Mouse (Mus musculus) midbrain, embryonic 15.5 days (tissue): ENCODE measurements around the gene Steap2. TPM values are rescaled to one million over a fixed set of nuclear protein-coding genes. Genes with fewer than 3 reads are reported as not detected.

ENCODE experiments used
- ATAC-seq: fragments of 200-750 bp; cut with Nextera tagmentation; replicated peaks from 2 replicates; pipeline ENCODE4 v1.8.0; 2017; ENCODE audit warnings: moderate TSS enrichment
- H3K27ac ChIP-seq: fragments of 300-500 bp; sonication (generic); 2 replicates; pipeline ENCODE4 v1.5.1; 2015; ENCODE audit warnings: mild to moderate bottlenecking, inconsistent platforms
- H3K27me3 ChIP-seq: fragments of 300-500 bp; sonication (generic); replicated peaks from 2 replicates; pipeline ENCODE4 v1.6.1; 2015; ENCODE audit warnings: inconsistent platforms
- H3K36me3 ChIP-seq: fragments of 300-500 bp; sonication (generic); replicated peaks from 2 replicates; pipeline ENCODE4 v1.6.1; 2015; ENCODE audit warnings: inconsistent platforms
- H3K4me1 ChIP-seq: fragments of 300-500 bp; sonication (generic); 2 replicates; pipeline ENCODE4 v1.6.1; 2015; ENCODE audit warnings: inconsistent platforms
- H3K4me2 ChIP-seq: fragments of 300-500 bp; sonication (generic); 2 replicates; pipeline ENCODE4 v1.6.1; 2015; ENCODE audit warnings: inconsistent platforms, mild to moderate bottlenecking, moderate library complexity
- H3K4me3 ChIP-seq: fragments of 300-500 bp; sonication (generic); 2 replicates; pipeline ENCODE4 v1.5.1; 2015; ENCODE audit warnings: mild to moderate bottlenecking, inconsistent platforms
- H3K9ac ChIP-seq: fragments of 300-500 bp; sonication (generic); 2 replicates; pipeline ENCODE4 v1.6.1; 2015; ENCODE audit warnings: mild to moderate bottlenecking, inconsistent platforms
- H3K9me3 ChIP-seq: fragments of 300-500 bp; sonication (generic); 2 replicates; pipeline ENCODE4 v1.6.1; 2016; ENCODE audit warnings: inconsistent platforms
- WGBS: fragments of 180-500 bp; shearing (Covaris S2); methylation state at CpG from one replicate; pipeline ENCODE4 v1.1.7; 2015; ENCODE audit warnings: mixed read lengths; 5-methylcytosine and 5-hydroxymethylcytosine counted together
- polyA plus RNA-seq: library from polyadenylated mRNA; unstranded; fragments of >200 nt; fragmentation: Nextera tagmentation; extraction: Ambion mirVana; gene quantifications from 2 replicates; pipeline ENCODE4 v1.2.1, GENCODE M21; 2015

Gene Steap2
- 5.7 and 5.9 TPM in 2 replicates for polyA plus RNA-seq

DNA sequence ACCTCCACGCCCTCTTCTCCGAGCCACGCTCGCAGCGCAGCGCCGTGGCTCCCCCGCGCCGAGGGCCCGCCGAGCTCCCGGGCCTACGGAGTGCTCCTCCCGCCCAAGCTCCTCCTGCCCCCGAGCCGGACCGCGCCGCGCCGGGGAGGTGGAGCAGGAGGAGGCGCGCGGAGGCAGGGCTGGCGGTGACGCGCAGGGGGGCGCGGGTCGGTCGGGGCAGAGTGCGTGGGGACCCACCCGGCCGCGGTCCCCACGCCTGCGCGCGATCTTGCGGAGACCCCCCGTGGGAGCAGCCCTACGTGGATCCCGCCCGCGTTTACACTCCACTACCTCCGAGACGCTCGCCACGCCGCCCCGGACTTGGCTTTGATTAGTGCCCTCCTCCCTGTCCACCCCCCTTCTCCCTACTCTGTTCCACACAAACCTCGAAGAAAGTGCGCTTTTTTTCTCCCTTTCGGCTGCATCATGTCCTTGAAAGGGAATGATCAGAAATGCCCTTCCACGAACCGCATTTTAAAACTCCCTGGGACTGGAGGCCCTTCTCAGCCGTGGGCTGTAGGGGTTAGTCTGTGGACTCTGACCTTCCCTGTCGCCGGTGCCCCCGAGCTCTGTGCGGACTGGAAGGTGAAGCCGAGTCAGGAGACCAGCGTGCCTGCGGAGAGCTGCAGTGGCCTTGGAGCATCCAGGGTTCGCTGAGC, at the start of gene Steap2:
TSS of gene Steap2 (minus strand) at position 623 of the 698 bp plus-strand sequence.
- Histone ChIP-seq H3K9me3 (no peaks in the 10 kb centered on the region), H3K27ac (peak within 1 kb of the TSS; percentile 47; the same call in 1 of the 2 replicates), H3K4me1 (peaks cover 13% of the 10 kb centered on the region), H3K9ac (peak within 1 kb of the TSS; percentile 77), H3K4me2 (peak within 1 kb of the TSS; percentile 74), H3K27me3 (no peaks in the 10 kb centered on the region), H3K36me3 (no peaks in the 10 kb centered on the region), H3K4me3 (peak within 1 kb of the TSS; percentile 88)
- peak; percentile 93 for ATAC-seq
- under 1% methylated on average over 58 of the region's 66 CpGs for WGBS

DNA sequence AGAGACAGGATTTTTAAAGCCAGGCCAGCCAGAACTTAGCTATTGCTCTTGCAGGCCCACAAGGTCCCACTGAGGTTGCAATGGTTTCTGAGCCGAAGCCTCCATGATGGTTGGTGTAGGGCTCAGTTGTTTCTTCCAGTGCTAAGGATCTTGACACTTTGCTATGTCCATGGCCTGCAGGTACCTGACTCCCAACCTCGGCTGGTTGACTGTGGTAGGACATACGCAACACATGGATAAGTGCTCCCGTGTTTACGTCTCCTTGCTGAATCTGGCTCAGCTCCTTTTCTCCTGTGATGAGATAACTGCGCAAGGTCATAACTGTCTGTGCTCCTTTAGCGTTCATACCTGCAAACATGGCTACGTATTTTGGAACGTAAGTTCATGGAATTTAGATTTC, 40.1 kb upstream of the Steap2 start:
- Histone ChIP-seq H3K9ac (no peak overlapping the region), H3K27me3 (no peaks in the 10 kb centered on the region), H3K4me1 (no peaks in the 10 kb centered on the region), H3K9me3 (no peaks in the 10 kb centered on the region), H3K36me3 (no peaks in the 10 kb centered on the region), H3K27ac (no peak overlapping the region), H3K4me3 (no peak overlapping the region), H3K4me2 (no peak overlapping the region)
- 98% methylated on average over 9 of the region's 9 CpGs for WGBS
- no peak for ATAC-seq

DNA sequence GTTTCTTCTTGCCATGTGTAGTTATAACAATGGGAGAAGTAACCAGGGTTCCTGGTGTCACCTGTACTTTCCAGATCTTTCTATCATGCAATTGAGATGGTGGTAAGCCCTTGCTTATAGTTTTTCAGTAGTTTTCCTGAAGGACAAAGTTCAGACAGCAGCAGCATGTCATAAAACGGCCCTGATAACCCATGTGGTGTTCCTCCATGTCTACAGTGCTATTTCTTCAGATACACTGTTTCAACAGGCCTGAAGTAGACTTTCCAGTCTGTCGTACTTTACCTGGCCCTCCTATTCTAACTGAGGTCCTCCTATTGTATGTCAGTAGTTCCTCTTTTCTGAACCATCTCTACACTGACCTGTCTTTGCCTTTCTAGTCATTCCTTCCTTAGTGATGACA, 38.5 kb upstream of the Steap2 start:
- Histone ChIP-seq H3K4me1 (no peaks in the 10 kb centered on the region), H3K4me2 (no peak overlapping the region), H3K27ac (no peak overlapping the region), H3K36me3 (no peaks in the 10 kb centered on the region), H3K9ac (no peak overlapping the region), H3K4me3 (no peak overlapping the region), H3K27me3 (no peaks in the 10 kb centered on the region), H3K9me3 (no peaks in the 10 kb centered on the region)
- WGBS, result 77% methylated on average over 2 of the region's 2 CpGs
- ATAC-seq, result no peak

DNA sequence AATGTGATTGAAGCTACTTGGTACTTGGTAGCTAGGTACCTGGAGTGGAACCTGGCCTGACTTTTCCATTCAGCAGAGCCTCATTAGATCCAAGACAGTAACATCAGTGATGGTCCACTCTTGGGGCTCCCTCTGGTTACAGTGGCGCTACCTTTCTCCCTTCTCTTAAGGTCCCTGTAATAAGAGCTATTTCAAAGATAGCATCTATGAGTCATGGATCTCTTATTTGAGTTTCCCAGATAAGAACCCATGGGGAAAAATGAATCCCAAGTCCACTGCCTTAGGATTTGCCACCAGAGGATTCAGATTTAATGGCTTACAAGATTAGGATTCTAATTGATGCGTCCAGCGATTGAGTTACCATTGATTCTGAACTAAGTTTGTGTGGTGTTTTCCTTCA, 37.8 kb upstream of the Steap2 start:
- 93% methylated on average over 3 of the region's 3 CpGs for WGBS
- H3K36me3 ChIP-seq, result no peaks in the 10 kb centered on the region
- H3K4me3 ChIP-seq, result no peak overlapping the region
- H3K9me3 ChIP-seq, result no peaks in the 10 kb centered on the region
- H3K27me3 ChIP-seq, result no peaks in the 10 kb centered on the region
- H3K4me1 ChIP-seq, result no peaks in the 10 kb centered on the region
- H3K9ac ChIP-seq, result no peak overlapping the region
- H3K27ac ChIP-seq, result no peak overlapping the region
- no peak overlapping the region for H3K4me2 ChIP-seq
- ATAC-seq, result no peak

DNA sequence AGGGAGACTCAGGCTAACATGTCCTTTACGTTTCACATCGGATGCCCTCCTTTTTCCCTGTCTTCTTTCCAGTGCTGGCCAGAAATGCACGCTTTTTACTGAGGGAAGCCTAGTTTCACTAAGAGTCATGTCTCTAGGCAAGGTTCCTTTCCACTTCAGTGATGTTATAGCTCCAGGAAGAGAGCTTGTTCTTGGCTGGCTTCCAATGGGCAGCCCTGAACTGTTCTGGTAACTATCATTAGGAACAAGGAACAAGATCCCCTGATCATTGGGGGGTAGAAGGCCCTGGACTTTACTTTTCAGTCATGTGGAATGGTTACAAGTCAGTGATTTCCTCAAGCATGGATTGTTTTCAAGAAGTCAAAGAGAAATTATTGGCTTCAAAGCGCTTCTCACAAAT, 35.5 kb upstream of the Steap2 start:
- Histone ChIP-seq H3K27me3 (no peaks in the 10 kb centered on the region), H3K4me1 (no peaks in the 10 kb centered on the region), H3K4me3 (no peak overlapping the region), H3K27ac (no peak overlapping the region), H3K36me3 (no peaks in the 10 kb centered on the region), H3K9ac (no peak overlapping the region), H3K9me3 (no peaks in the 10 kb centered on the region), H3K4me2 (no peak overlapping the region)
- 88% methylated on average over 4 of the region's 4 CpGs for WGBS
- no peak for ATAC-seq

DNA sequence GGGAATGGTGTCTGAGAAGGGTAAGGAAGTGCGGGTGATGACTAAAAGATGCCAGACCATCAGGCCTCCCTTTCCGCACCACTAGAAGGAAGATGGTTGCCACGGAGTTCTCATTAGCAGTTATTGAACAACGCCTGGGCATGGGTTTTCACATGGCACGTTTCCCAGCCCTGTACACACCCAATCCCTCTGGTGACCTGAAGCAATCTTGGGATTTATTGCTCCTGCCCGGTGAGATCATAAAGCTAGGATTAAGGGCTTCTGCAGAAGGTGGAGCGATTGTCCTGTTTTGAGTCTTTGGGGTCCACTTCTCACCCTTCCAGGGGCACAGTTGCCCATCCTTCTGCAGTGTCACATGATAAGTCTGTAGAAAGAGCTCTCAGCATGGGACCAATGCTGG, 27.8 kb upstream of the Steap2 start:
- Histone ChIP-seq H3K4me1 (no peaks in the 10 kb centered on the region), H3K4me2 (no peak overlapping the region), H3K9me3 (no peaks in the 10 kb centered on the region), H3K9ac (no peak overlapping the region), H3K27me3 (no peaks in the 10 kb centered on the region), H3K4me3 (no peak overlapping the region), H3K27ac (no peak overlapping the region), H3K36me3 (no peaks in the 10 kb centered on the region)
- ATAC-seq, result no peak
- 81% methylated on average over 7 of the region's 7 CpGs for WGBS

DNA sequence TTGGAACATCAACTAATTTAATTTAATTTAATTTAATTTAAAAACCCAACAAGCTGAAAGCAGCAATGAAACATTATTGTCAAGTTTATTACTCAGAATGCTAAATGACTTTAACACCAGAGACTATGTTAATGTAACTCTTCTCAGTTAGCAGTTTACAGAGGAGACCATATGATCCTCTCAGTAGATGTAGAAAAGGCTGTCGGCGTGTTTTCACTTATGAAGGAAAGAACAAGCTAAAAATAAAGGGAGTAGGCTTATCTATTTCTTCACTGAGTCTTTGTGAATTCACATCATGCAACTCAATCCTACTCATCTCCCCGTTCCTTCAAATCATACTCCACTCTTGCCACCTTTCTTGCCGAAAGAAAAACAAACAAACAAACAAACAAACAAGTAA, 16.7 kb upstream of the Steap2 start:
- H3K9me3 ChIP-seq, result no peaks in the 10 kb centered on the region
- H3K27me3 ChIP-seq, result no peaks in the 10 kb centered on the region
- H3K36me3 ChIP-seq, result no peaks in the 10 kb centered on the region
- no peak overlapping the region for H3K27ac ChIP-seq
- H3K4me3 ChIP-seq, result no peak overlapping the region
- H3K9ac ChIP-seq, result no peak overlapping the region
- no peak for ATAC-seq
- no peaks in the 10 kb centered on the region for H3K4me1 ChIP-seq
- WGBS, result 90% methylated on average over 4 of the region's 4 CpGs
- no peak overlapping the region for H3K4me2 ChIP-seq

DNA sequence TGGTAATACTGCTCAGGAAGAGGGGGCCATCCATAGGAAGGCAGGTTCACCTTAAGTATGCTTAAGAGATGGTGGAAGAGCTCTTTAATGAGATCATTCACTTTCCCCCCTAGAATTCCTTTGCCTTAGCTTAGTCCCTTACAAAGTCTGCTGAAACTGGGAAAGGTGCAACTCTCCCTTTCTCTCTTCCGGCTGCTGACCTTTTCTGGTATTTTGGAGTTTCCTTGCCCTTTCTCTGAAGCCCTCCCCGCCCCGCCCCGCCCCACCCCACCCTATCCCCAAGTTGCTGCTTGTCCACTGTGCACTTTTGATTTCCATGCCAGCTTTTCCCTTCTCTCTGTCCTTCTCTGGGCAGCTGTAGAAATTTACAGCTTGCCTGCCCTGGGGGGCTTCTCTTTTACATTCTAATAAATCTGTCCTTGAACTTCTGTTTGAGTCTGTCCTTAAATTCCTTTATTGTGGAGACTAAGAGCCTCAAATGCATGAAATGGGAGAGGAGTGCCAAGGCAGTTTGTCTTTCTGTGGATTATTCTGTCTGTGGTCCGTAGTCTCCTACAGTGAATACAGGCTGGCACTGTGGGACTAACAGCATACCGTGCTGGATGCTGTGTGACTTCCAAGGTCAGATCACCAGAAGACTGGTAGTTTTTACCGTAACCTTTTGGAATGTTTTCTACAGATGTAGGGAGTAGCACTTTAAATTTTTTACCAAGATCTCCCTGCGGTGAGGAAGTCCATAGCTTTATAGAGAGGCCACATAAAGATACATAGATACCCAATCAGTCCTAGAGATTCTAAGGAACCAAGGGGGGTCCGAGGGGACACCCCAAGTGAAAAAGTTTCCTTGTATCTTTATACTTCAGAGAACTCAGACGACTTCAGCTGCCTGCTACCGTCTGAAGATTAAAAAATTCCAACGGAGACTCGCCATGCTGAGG, 13.2 kb upstream of the Steap2 start:
- WGBS, result 60% methylated on average over 13 of the region's 13 CpGs
- Histone ChIP-seq H3K36me3 (no peaks in the 10 kb centered on the region), H3K4me2 (no peak overlapping the region), H3K9me3 (no peaks in the 10 kb centered on the region), H3K27me3 (no peaks in the 10 kb centered on the region), H3K4me1 (no peaks in the 10 kb centered on the region), H3K9ac (no peak overlapping the region), H3K27ac (no peak overlapping the region), H3K4me3 (no peak overlapping the region)
- no peak for ATAC-seq

DNA sequence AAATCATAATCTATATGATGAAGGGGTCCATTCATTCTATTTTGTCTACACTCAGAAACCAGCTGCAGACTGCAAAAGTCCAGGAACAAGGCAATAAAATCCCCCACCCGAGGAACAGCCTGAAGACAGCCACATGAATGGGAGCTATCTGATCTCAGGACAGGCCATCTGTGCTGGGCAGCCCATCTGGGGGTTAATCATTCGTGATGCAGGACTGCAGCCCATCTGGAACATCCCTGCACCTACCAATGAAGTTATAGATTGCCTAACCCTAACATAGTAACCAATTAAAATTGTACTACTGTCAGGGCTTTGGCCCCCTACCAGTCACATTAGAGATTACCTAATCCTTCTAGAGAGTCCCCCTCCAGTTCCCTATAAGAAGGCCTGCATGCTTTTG, 10.6 kb upstream of the Steap2 start:
- Histone ChIP-seq H3K4me2 (no peak overlapping the region), H3K36me3 (no peaks in the 10 kb centered on the region), H3K4me1 (no peaks in the 10 kb centered on the region), H3K27ac (no peak overlapping the region), H3K4me3 (no peak overlapping the region), H3K9me3 (no peaks in the 10 kb centered on the region), H3K27me3 (no peaks in the 10 kb centered on the region), H3K9ac (no peak overlapping the region)
- WGBS, result 42% methylated on average over 2 of the region's 2 CpGs
- ATAC-seq, result no peak

DNA sequence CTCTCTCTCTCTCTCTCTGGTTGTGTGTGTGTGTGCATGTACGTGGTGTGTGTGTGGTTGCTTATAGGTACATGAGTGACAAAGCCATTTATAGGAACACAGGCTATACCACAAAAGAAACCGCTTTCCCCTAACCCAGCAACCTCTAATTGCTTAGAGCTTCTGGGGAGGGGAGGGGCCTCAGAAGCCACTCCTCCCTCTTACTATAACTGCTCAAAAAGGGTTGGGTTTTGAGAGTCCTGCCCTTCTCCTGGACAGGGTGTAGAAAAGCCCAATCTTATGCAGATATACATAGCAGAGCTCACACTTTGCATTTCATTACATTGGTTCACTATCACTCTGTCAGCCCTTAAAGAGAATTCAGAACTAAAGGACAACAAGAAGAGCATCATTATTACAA, 6.0 kb upstream of the Steap2 start:
- Histone ChIP-seq H3K4me1 (no peaks in the 10 kb centered on the region), H3K27me3 (no peaks in the 10 kb centered on the region), H3K9ac (no peak overlapping the region), H3K9me3 (no peaks in the 10 kb centered on the region), H3K4me2 (no peak overlapping the region), H3K4me3 (no peak overlapping the region), H3K36me3 (no peaks in the 10 kb centered on the region), H3K27ac (no peak overlapping the region)
- no peak for ATAC-seq
- WGBS, result 97% methylated on average over 2 of the region's 2 CpGs

DNA sequence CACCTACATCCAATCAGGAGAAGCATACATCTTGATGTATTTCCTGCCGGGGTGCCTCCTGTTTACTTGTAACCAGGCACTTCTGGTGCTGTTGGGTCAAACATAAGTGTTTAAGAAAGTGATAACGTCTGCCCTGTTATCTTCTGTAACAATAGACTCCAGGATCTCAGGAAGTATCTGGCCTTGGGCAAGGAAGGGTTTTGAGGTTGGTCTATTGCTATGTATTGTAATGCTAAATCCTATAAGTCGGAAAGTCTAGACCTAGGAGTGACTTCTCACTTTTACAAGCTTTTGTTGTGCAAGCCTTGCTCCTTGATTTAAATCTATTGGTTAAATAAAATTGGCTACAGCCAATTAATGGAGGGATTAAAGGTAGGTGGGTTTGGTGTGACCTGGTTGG, 4.5 kb upstream of the Steap2 start:
- ATAC-seq, result no peak
- no peak overlapping the region for H3K4me3 ChIP-seq
- no peaks in the 10 kb centered on the region for H3K36me3 ChIP-seq
- no peak overlapping the region for H3K4me2 ChIP-seq
- H3K9me3 ChIP-seq, result no peaks in the 10 kb centered on the region
- 0 out of 2 replicates have a peak, but pooled peaks cover 3% of the 10 kb centered on the region for H3K4me1 ChIP-seq
- WGBS, result 77% methylated on average over 3 of the region's 3 CpGs
- no peak overlapping the region for H3K9ac ChIP-seq
- H3K27me3 ChIP-seq, result no peaks in the 10 kb centered on the region
- no peak overlapping the region for H3K27ac ChIP-seq

DNA sequence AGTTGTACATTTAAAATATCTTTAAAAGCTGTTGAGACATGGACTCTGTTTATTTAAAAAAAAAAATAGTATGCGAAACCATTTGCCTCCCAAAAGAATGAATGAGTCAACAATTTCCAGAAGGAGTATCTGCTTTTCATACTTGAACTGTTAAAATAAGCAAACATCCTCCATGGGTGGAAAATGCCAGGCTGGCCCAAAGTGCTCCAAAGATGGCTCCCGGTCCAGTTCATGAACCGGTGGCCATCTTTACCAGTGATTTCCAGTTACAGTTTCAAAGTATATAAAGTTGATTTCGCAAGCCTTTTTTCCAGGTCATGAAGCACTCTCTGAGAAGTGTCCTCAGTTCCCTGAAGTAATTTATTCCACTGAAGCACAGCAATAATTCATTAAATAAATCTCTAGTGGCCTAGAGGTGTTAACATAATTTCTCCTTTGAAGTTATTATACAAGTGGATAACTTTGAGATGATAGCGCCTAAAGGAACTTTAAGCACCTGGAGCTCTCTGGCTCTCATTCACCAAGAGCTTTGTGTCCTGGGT, 1.1 kb upstream of the Steap2 start:
- H3K27me3 ChIP-seq, result no peaks in the 10 kb centered on the region
- no peak overlapping the region for H3K27ac ChIP-seq
- no peak overlapping the region for H3K4me3 ChIP-seq
- H3K9me3 ChIP-seq, result no peaks in the 10 kb centered on the region
- H3K36me3 ChIP-seq, result no peaks in the 10 kb centered on the region
- 90% methylated on average over 5 of the region's 5 CpGs for WGBS
- peaks cover 13% of the 10 kb centered on the region for H3K4me1 ChIP-seq
- no peak overlapping the region for H3K4me2 ChIP-seq
- ATAC-seq, result no peak
- no peak overlapping the region for H3K9ac ChIP-seq
